Mouse (Mus musculus) c-Kit-positive CD71-positive TER-119-positive erythroid progenitor cells, embryonic 14.5 days (primary cell): ENCODE measurements at regions not wholly inside any gene's neighbourhood (a gene's known extent, or its start where the extent isn't known, plus 50 kb on each side); places are given as distances from the start of the nearest gene placed in this dataset.
A peak's percentile ranks its signal among the peaks of the same experiment; 100 is the strongest.

Experiments
- DNase-seq: peaks from one replicate; pipeline ENCODE4 v3.0.0-alpha.2; 2013; ENCODE audit warnings: low spot score

DNA sequence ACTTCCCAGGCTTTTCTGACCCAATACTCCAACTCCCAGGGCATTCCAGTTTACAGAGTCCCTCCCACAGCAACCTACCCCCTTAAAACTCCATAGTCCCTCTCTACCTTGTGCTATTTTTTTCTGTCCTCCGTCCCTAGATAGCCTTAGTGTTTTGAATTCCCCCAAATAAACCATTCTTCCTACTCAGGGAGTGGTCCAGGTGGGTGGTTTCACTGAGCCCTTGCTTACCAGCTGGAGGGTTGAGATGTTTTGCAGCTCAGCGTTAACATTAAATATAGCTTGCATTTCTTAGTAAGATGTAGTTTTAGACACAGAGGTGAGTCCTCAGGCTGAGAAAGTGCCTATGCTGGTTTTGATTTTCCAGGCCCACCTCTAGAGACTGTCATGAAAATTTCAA is 313.0 kb downstream of the Bmper start:
- DNase-seq = no peak

GRCm38 (mm10) chr9:23538051-23538450 is 315.2 kb downstream of the Bmper start:
- DNase-seq = no peak

DNA sequence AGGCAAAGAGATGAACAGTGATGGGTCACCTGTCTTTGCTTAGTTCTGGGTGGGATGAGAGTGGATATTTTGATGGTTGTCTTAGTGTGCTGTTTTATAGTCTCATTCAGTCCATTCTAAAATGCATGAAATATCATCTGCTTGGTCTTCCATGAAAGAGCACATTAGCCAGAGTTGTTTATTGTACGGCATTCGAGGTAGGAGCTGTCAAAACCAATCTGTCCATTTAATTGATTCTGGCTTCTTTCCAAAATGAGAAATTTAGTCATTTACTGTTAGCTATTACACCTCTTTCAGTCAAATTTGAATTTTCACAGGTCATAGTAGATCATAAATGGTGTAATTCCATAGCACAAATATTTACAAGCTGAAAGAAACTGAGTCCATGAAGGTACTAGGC is 328.8 kb downstream of the Bmper start:
- no peak for DNase-seq

- no peak for DNase-seq
Measured at GRCm38 (mm10) chr9:23553766-23554165, 330.9 kb downstream of the Bmper start.

- no peak for DNase-seq
Measured at GRCm38 (mm10) chr9:23557601-23558000, 334.7 kb downstream of the Bmper start.

DNA sequence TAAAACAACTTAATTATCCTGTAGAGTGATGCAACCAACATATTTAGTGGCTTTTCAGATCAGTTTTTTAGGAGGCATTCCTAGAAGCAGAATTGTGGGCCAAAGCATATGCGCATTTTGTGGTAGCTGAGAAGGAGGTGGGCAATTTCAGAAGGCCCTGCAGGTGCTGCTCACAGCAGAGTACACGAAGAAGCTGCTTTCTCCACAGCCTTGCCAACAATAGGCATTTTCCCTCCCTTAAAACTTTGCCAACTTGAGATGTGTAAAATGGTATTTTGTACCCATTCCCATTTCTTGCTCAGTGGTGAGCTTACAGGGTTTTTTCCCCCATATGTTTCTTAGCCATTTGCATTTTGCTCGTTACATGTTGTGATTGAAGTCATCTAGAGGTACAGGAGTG is 339.0 kb downstream of the Bmper start:
- DNase-seq = no peak

- no peak for DNase-seq
Measured at GRCm38 (mm10) chr9:23567081-23567480, 344.2 kb downstream of the Bmper start.

DNA sequence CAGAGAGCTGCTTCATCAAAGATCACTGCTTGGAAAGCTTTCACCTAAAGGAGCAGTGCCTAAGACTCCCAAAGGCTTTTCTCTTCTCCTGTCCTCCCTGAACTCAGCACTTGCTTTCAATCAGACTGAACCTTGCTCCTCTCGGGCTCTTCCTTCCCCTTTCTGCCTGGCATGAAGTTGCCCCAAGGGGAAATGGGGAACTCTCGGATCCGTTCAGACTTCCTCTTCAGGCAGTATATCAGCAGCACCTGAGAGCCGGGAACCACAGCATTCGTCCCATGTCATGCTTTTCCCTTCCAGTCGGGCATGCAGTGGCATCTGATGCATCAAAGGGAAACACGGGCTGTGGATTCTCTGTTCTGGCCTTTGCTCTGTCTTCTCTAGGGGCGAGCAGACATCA is 347.3 kb downstream of the Bmper start:
- DNase-seq = no peak

GRCm38 (mm10) chr9:23576314-23576713 is 353.4 kb downstream of the Bmper start:
- DNase-seq = no peak

DNA sequence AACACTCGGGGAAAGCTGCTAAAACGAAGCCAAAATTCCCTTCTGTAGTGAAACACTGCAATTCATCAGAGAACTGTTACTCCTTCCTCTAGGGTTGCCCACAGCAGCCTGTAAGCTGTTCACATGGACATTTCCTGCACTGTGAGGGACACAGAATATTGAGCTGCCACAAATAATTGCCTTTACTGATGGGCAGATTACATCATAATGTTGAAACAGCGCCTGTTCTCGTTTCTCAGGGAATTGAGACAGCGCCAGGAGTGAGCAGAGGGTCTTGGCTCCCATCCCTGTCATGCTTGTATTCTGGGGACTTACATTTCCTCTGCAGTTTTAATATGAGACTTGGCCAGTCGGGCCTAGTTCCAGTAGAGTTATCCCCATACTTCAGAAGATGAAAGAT is 357.3 kb downstream of the Bmper start:
- DNase-seq = no peak

DNA sequence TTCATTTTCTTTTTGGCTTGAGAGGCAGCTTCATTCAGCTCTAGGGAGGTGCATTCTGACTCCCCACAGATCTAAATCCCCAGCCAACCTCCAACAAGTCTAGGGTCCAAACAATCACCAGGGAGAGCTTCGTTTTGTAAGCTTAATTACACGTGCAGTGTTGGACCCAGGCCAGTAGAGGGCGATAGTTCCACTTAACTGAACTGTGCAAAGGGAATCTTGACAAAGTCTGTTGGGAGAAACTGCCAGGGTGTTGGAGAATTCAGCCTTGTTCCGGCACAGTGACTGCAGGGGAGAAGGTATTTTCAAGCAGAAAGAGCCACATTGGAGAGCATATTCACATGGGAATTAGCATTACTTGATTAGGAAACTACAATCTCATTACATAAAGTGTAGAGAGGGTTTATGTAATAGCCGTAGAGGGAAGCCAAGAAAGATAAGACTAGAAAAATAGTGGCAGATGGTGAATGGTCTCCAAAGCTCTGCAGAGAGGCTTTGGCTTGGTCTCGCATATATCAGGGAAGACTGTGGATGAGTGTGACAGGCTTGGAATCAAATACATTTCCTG is 358.2 kb downstream of the Bmper start:
- peak; percentile 22 for DNase-seq

DNA sequence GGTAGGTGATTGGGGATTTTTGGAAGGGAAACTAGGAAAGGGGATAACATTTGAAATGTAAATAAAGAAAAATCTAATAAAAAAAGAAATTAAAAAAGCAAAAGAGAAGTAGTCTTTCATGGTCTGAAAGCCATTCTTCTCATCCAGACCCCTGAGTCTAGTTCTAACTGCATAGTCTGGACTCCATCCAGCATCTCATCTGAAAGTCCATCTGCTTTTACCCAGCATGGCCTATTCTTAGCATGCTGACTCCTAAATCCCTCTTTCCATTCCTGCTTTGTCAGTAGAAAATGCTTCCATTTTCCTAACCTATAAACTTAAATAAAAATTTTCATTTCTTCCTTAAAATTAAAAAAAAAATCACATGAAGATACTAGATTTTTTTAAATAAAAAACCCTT is 361.7 kb downstream of the Bmper start:
- DNase-seq = no peak

GRCm38 (mm10) chr9:23589024-23589423 is 366.1 kb downstream of the Bmper start:
- no peak for DNase-seq

- DNase-seq = no peak
Measured at GRCm38 (mm10) chr9:23591906-23592305, 369.0 kb downstream of the Bmper start.

- no peak for DNase-seq
Measured at GRCm38 (mm10) chr9:23600623-23601022, 377.7 kb downstream of the Bmper start.
